Mouse (Mus musculus) kidney, adult 11 months (tissue): ENCODE measurements around the gene Etv4.

Source experiments
- DNase-seq: peaks from one replicate; pipeline ENCODE4 v3.0.0; 2022

Etv4 gene

GRCm38 (mm10) chr11:101785143-101785851 lies at the start of gene Etv4:
TSS of gene Etv4 (minus strand) at chr11:101785371.
- DNase-seq = peak; percentile 75

GRCm38 (mm10) chr11:101832001-101832400 lies 46.8 kb upstream of the Etv4 start:
- DNase-seq = peak; percentile 6

DNA sequence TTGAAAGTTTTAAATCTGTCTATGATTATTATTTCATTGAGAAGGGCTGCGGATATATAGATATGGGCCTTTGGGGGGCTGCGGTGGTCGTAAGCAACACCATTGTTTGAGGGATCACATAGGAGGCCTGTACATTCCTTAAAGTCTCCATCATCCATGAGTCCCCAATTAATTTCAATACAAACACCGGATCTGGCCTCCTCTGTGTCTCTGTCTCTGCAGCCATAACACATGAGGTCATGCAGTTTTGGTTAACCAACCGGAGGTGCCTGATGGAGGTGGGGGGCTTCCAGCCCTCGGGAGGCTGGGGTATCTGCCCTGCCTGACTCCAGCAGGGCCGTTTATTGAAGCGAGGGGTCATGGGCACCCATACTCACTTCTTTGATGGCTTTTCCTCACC lies 45.4 kb upstream of the Etv4 start:
- DNase-seq = no peak

GRCm38 (mm10) chr11:101830112-101830511 lies 44.9 kb upstream of the Etv4 start:
- DNase-seq = peak; percentile 31

DNA sequence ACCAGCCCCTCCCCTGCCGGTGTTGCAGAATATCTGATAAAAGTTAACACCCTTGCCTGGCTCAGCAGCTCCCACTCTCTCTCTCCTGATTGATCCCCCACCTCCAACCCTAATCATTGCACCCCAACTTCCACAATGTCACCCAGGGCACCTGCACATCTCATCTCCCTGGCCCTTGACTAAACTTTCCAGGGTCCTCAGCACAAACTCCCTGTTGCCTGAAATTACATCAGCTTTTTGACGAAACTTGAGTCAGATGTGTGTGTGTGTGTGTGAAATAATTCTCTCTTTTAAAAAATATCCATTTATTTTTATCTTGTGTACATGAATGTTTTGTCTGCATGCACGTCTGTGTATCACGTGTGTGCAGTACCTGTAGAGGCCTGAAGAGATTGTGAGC lies 43.5 kb upstream of the Etv4 start:
- DNase-seq = no peak

DNA sequence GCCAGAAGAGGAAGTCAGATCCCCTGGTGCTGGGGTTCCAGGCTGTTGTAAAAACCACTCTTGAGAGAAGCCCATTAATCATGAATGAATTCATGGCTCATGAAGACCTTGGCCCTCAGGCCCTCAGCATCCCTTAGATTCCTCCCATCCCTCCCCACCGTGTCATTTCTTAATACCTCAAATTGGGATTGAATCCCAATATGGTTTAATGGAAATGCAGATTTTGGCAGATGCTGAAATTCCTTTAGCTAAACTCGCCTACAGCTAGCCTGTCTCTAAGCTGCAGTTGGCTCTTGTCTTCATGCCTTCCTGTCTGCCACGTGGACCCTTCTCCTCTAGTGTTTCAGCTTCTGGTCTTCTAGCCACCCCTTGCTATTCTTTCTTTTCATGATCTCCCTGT lies 38.0 kb upstream of the Etv4 start:
- no peak for DNase-seq

DNA sequence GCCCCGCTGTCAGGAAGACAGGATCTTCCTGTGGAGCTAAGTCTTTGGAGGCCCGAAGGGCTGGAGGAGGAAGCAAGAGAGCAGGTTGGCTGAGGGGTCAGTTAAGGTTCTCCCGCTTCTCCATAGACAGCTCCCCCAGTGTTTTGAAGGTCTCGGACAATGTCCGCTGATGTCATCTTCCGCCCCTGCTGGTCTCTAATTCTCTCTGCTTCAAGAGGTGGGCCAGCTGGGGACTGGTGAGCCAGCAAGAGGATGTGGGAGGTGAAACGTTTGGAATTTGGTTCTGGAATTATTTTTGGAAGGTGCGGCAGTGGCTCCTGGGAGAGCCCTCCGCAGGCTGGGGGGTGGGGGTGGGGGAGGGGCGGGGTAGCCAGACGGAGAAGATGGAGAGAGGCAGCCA lies 35.7 kb upstream of the Etv4 start:
- peak; percentile 51 for DNase-seq

DNA sequence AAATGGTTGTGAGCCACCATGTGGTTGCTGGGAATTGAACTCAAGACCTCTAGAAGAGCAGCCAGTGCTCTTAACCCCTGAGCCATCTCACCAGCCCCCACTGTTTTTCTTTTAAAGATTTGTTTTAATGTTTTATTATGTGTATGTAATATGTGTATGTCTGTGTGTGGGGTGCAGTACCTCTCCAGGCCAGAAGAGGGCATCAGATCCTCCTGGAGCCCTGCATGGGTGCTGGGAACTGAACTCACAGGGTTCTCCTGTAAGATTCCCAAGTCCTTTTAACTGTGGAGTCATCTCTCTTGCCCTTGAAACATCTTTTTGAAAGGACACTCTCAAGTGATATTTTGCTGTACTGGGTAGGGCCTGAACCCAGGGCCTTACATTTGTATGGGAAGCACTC lies 34.7 kb upstream of the Etv4 start:
- DNase-seq = no peak

DNA sequence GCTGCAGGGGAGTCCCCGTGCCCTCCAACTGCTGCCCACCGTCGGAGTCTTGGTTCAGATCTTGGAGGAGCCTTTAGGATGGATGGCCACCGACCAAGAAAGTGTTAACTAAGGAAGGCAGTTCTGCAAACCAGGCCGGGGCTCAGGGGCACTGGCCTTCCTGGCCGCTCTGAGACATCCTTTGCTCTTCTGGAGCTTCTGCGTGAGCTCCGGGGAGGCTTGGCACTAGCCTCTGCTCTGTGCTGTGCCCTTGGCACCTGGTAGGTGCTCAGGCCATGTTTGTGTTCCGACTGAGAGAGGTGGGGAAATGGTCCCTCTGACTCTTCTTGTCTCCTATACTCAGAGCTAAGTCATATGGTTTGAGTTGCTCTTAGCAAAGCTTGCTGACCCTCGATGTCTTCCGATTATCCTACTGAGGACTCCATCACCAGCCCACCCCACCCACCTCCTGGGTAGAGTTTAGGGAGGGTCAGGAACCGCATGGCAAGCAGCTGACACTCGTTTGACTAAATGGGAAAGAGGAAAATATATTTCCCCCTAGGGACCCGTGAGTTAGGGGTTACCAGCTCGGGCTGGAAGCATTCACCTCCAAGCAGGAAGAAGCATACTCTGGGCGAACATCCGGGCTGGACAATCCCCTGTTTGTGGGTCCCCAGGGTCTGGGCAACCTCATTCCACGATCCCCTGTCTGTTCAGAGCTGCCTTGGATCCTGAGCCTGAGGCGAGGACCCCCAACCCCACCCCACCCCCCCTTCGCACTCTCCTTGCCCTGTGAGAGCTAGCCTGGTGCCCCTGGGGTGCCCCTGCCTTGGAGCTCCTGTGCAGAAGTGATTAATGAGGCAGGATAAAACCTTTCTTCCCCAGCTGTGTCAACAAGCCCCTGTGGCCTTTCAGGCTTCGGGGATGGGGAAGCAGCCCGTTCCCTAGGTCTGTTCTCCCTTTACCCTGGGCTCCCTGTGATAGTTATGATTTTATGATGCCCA lies 30.2 kb upstream of the Etv4 start:
- peak; percentile 14 for DNase-seq

- DNase-seq = peak; percentile 45
Measured at GRCm38 (mm10) chr11:101814375-101815102, 29.4 kb upstream of the Etv4 start.

DNA sequence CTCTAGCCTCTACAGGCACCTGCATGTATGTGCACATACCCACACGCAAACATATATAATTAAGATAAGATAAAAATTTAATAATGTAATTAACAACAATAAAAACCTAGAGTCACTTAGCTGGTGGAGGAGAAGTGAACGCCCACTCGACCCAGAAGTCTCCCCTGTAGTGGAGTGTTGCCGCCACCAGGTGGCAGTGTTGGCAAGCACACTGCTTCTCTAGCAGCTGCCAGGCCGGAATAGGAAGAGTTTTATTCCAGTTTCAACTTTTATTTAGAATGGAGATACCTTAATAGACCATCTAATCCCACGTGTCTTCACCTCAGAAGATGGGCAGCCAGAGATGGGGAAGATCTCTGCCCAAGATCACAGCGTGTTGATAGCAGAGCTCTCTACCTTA lies 28.1 kb upstream of the Etv4 start:
- peak; percentile 54 for DNase-seq

- DNase-seq = no peak
Measured at GRCm38 (mm10) chr11:101809060-101809828, 24.1 kb upstream of the Etv4 start.

GRCm38 (mm10) chr11:101807266-101807665 lies 22.1 kb upstream of the Etv4 start:
- no peak for DNase-seq

DNA sequence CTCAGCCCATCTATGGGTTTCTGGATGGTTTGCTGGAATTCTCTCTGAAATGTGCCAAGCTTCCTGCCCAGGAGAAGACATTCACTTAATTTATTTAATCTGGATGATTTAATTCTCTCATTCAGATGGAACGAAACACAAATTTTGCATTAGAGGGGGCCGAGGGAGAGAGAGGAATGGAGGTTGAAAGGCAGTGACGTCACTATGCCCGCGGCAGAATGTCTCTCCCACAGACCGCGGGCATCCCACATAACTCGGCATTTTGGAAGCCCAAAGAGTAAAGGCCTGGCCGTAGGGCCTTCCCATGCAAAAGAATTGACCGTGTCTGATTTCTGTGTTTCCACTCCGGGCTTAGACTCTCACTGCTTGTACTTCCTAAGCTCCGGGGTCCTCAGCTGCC lies 21.6 kb upstream of the Etv4 start:
- DNase-seq = no peak

DNA sequence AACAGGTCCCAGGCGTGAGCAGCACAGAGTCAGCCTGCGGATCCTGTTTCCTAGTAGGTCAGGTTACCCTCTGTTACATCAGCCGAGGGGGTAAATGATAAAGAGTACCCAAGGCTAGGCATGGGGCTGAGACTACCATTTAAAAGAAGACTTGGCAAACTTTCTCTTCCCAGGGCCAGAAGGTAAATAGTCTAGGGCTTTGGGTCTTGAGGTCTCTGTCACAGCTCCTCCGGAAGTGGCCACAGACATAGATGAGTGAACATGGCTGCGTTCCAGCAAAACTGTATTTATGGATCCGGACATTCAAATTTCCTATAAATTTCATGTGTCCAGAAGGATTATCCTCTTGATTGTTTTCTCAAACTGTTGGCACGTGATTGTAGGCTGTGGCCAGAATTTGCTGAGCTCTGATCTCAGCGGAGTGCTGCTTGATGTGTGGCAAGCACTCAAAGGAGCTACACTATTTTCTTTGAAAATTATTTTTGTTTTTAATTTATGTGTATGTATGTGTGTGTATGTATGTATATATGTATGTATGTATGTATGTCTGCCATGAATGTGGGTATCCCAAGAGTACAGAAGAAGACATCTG lies 20.0 kb upstream of the Etv4 start:
- no peak for DNase-seq

- DNase-seq = no peak
Measured at GRCm38 (mm10) chr11:101801386-101801785, 16.2 kb upstream of the Etv4 start.

DNA sequence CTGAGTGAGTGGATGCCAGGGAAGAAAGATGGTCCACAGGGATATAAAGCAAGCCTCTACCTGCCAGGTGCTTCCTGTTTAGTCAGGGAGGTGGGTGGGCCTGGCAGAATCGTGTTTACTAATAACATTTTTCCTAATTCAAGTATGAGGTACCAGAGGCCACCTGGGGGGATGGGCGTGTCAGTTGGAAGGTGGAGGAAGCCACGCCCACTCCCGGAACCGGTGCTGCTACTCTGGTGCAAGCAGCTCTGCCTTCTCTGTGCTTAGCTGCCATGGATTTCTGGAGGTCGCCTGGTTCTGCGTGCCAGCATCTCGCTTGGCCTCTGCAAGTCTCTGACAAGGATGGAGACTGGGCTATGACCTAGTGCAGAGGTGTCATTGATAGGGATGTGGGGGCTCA lies 12.9 kb upstream of the Etv4 start:
- peak; percentile 11 for DNase-seq

GRCm38 (mm10) chr11:101797355-101797754 lies 12.2 kb upstream of the Etv4 start:
- DNase-seq = no peak

DNA sequence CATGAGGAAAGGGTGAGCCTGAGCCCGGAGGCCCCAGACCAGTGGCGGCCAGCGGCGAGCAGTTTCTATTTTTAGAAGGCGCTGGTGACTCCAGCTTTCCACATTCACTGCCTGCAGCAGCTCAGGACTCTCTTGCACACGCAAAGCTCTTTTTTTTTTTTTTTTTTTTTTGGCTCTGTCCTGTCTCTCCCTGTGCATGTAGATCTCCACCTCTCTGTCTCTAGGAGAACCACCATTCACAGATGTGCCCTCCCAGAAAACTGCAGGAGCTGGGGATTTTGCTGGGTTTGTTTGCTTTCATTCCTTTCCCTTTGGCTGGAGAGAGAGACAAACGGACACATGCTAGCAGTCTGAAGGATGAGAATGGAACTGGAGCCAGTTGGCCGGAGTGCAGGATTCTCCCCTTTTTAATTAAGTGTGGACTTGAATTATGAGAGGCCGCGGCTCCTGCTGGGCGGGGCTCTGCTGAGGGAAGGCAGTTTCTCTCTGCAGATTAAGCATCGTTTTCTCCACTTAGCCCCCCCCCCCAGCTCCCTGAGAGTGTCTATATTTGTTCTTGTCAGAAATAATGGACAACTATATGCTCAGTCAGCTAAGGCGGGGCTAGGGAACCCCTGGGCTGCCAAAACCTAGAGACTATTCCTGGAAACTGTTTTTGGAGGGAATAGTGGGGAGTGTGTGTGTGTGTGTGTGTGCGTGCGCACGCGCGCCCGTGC lies 5.8 kb upstream of the Etv4 start:
- peak; percentile 8 for DNase-seq

GRCm38 (mm10) chr11:101787432-101787831 lies 2.3 kb upstream of the Etv4 start:
- DNase-seq = no peak

DNA sequence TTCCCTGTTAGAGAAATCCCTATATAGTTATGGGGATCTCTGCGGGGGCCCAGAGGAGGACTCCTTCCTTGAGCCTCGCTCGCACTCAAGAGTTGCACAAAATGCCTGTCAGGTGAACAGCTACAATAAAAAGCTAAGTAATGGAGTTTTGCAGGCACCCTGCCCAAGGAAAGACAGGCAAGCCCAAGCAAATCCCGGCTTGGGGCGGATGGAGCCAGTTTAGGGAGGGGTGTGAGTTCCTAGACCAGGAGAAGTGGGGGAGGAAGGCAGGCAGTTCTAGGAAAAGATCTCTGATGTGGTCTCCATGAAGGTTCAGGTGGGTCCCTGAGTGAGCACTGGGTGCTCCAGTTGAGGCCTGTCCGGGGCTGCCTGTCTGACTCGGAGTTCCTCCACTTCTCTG lies 1.5 kb upstream of the Etv4 start:
- peak; percentile 70 for DNase-seq

DNA sequence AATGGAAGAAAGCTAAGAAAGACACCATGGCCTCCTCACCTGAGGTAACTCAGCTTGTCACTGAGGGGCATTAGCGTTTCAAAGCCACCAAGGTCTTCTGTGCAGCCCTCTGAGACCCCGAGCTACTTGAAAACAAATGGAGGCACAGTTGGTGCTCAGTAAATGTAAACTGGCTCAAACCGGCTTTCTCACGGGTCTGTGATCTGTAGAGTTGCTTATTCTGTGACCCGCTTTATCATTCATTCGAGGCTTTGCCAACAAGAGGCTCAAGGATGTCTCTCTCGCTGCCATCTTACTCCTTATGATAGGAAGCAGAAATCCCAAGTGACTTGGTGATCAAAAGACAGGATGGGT lies 658 bp upstream of the Etv4 start:
- DNase-seq = no peak
